Mouse (Mus musculus) right cerebral cortex, postnatal 36 days (tissue): ENCODE results near the gene Rps10.

ENCODE experiments used
- DNase-seq, 2 experiments: peaks; one replicate each; pipeline ENCODE4 v3.0.0; 2022; ENCODE audit warnings: low spot score in 2 of 2, mixed read lengths in 1 of 2

Gene Rps10

DNA sequence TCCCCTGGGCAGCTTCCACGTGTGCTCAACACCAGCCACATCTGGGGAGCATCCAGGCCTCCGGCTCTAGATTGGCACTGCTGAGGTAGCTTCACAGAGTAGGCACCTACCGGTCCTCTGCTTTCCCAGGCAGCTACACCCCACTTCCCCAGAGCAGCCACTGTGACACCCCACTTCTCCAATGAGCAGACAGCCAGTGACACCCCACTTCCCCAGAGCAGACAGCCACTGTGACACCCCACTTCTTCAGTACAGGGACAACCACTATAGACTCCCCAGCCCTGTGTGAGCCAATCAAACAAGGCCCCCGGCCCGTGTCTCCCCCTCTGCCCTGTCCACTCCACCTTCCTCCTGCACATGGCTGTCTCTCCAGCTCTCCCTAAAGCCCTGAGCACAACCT lies 24.5 kb downstream of the Rps10 start:
- DNase-seq, result no peak

GRCm38 (mm10) chr17:27611519-27611884 lies 25.0 kb downstream of the Rps10 start:
- DNase-seq, result no peak

GRCm38 (mm10) chr17:27610679-27611518 lies 25.6 kb downstream of the Rps10 start:
- DNase-seq, result peak; percentile 78 to 90

GRCm38 (mm10) chr17:27609576-27609975 lies 26.9 kb downstream of the Rps10 start:
- no peak for DNase-seq

GRCm38 (mm10) chr17:27603522-27604234 lies 32.8 kb downstream of the Rps10 start:
- DNase-seq, result no peak

DNA sequence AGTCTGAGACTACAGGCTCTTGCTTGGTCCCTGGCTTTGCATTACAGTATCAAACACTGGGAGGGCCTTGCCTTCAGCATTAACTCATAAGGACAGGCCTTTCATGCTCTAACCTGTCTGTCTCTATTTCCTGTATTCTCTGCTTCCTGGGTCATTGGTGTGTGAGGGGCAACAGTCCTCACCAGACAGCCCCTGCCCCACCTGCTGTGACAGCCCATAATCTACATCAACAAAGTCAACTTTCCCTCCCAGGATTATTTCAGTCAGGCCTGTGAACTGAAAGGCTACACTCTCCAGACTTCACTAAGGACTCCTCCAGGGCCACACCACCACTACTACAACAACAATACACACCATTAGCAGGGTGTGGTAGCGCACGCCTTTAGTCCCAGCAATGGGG lies 33.4 kb downstream of the Rps10 start:
- no peak for DNase-seq

DNA sequence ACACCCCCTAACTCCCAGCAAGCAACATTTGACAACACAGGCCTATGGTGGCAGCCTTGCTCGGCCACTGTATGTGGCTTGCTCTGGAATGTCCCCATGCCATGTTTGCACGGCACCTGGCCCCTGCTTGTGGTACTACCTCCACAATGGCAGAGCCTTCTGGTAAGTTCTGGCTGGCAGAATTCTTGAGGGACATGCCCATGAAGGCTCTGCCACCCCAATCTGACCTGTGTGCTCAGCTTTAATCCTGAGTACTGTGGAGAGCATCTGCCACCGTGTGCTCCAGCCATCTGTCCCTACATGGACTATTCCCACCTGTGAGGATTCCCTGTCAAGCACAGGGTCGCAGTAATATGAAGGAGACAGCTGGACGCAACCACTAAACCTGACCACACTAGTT lies 35.6 kb downstream of the Rps10 start:
- no peak for DNase-seq

DNA sequence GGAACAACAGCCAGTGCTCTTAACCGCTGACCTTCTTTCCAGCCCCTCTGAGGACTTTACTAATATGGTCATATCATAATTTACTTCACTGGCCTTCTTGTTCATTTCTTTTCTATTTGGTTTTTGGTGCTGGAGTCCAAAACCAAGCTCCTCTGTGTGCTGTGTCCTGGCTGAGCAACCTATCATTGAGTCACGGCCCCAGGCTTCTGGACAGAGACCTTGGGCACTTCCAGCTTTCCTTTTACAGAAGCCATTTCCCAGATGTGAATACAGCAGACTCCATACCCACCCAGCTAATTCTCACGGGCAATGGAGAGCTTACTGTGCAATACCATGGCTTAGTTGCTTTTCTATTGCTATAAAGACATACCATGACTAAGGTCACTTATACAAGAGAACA lies 36.2 kb downstream of the Rps10 start:
- no peak for DNase-seq

DNA sequence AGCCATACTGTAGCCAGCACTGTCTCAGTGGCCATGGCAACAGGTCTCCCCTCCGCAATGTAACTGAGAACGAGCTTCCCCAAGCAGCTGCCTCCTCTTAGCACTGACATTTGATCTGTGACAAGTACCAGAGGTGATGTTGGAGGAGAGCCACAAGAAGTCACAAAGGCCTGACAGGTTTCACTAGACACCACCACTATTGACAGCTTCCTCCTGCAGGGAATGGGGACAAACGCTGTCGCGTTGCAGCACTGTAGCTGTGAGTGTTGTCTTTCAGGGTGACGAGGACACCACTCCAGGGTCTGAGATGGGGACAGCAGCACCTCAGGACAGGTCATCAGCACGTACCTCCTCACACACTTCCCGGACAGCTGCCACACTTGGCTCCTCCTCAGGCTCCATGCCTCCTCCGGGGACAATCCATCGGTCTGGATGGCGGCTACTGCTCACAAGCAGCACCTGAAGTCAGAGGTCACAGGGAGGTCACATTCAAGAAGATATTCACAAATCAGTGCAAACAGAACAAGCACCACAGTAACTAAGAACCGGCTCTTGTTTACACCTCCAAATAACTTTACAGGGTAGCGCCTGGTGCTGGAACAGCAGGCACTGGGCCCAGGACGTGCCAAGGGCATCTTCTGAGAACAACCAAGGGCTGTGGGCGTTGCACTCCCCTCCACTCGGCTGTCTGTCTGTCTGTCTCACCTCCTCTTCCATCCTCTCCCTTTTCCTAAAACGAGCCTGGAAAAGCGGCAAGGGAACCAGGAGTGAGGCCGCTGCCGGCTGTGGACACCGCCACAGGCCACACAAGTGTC lies 39.9 kb downstream of the Rps10 start:
- no peak for DNase-seq

DNA sequence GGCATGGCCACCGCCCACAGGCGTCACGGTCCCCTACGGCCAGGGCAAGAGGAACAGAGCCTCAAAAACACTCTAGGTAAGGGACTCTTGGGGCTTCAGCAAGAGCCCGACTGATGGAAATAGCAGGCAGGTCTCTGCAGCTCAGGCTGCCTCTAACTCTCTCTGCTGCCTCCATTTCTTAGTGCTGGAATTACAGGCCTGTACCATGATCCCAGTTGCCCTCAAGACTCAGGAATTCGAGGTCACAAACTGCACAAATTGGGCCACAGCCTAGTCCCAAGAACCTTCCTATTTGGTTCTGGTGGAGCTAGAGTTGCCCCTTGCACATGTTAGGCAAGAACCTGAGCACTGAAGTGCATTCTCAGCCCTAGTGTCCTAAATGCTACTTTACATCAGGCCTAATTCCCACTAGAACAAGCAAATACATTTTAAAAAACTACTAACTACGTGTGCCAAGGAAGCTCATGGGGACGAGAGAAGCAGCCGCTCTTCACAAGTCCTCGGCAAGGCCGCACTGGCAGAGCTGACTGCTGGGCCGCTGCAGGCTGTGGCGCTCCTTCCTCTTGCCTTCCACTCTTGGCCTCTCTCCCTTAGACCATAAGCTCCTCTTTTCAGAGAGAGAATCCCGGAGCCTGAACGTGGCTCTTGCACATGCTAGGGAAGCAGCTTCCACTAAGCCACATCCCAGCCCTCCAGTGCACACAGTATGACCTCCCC lies 40.7 kb downstream of the Rps10 start:
- DNase-seq, result no peak

DNA sequence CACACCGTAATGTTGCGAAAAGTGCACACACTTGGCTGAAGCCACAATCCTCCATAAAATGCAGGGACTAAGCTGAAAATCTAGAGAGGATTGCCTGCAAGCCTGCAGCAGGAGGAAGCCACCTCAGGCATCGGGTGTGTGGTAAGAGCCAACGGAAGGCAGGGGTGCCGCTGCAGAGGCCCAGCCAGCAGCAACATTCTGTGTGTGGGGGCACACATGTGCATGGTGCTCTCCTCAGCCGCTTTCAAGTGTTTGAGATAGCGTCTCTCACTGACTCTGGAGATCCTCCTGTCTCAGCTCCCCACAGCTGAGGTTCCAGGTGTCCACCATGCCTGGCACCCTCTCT lies 43.9 kb downstream of the Rps10 start:
- no peak for DNase-seq

GRCm38 (mm10) chr17:27591826-27592564 lies 44.5 kb downstream of the Rps10 start:
- no peak for DNase-seq

GRCm38 (mm10) chr17:27588231-27588630 lies 48.2 kb downstream of the Rps10 start:
- DNase-seq, result no peak

GRCm38 (mm10) chr17:27587252-27587651 lies 49.2 kb downstream of the Rps10 start:
- peak in 1 of 2 experiments; percentile 58 for DNase-seq

- no peak for DNase-seq
Observed at GRCm38 (mm10) chr17:27586661-27587060, 49.8 kb downstream of the Rps10 start.

DNA sequence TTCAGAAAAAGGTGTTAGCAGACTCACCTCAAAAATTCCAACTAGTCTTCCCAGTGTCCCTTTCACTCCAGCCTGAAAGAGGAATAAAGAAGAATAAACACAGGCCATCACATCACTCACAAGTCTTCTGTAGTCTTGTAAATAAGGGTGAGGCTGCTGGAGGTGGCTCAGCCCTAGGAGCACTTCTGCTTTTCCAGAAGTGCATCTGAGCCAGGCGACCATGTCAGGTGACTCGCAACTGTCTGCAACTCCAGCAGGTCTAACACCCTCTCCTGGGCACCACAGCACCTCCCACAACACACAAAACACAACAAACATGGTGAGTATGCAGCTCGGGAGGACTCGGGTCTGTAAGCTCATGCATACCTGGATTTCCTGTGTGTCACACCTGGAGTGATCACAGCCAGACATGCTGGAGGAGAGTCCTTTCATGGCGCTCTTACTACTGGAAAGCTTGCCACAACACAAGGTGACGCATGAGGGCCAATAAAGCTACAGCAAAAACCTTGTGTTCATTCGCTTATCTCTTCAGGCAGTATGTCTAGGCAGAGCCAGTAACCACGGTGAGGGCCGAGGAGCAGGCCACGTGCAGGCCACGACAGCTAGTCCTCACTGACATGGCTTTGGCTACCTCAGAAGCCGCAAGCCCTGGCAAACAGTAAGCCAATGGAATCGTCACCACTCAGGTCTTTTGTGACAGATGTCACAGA lies 53.1 kb downstream of the Rps10 start:
- no peak for DNase-seq
